Mouse (Mus musculus) midbrain, embryonic 11.5 days (tissue): Measurements from ENCODE around the gene Arhgap15. TPM values are rescaled to one million over a fixed set of nuclear protein-coding genes. Genes with fewer than 3 reads are reported as not detected.

Experiments used
- ATAC-seq: fragments of 200-750 bp; cut with Nextera tagmentation; 2 replicates; pipeline ENCODE4 v1.8.0; 2017; ENCODE audit warnings: moderate TSS enrichment, moderate library complexity; ENCODE audit not compliant: low FRiP score
- DNase-seq: peaks from one replicate; pipeline ENCODE4 v3.0.0; 2015; ENCODE audit warnings: low spot score; ENCODE audit errors: missing footprints
- H3K27ac ChIP-seq: fragments of 300-500 bp; sonication (generic); 2 replicates; pipeline ENCODE4 v1.5.1; 2014; ENCODE audit warnings: low read depth, low read length
- H3K27me3 ChIP-seq: fragments of 300-500 bp; sonication (generic); 2 replicates; pipeline ENCODE4 v1.6.1; 2014; ENCODE audit warnings: mild to moderate bottlenecking, low read length, moderate library complexity, mixed read lengths; ENCODE audit not compliant: control insufficient read depth, insufficient read depth
- H3K36me3 ChIP-seq: fragments of 300-500 bp; sonication (generic); 2 replicates; pipeline ENCODE4 v1.6.1; 2014; ENCODE audit warnings: mild to moderate bottlenecking, low read length, moderate library complexity, mixed read lengths; ENCODE audit not compliant: control insufficient read depth, insufficient read depth
- H3K4me1 ChIP-seq: fragments of 300-500 bp; sonication (generic); 2 replicates; pipeline ENCODE4 v1.6.1; 2014; ENCODE audit warnings: low read length; ENCODE audit not compliant: control insufficient read depth, insufficient read depth
- H3K4me2 ChIP-seq: fragments of 300-500 bp; sonication (generic); 2 replicates; pipeline ENCODE4 v1.6.1; 2014; ENCODE audit warnings: mild to moderate bottlenecking, moderate library complexity
- H3K4me3 ChIP-seq: fragments of 300-500 bp; sonication (generic); 2 replicates; pipeline ENCODE4 v1.5.1; 2014; ENCODE audit warnings: low read depth, low read length
- H3K9ac ChIP-seq: fragments of 300-500 bp; sonication (generic); 2 replicates; pipeline ENCODE4 v1.6.1; 2014; ENCODE audit warnings: low read length
- H3K9me3 ChIP-seq: fragments of 300-500 bp; sonication (generic); 2 replicates; pipeline ENCODE4 v1.6.1; 2016; ENCODE audit warnings: low read length; ENCODE audit not compliant: control insufficient read depth
- WGBS: fragments of 180-500 bp; shearing (Covaris S2); extraction: QIAGEN DNeasy Blood & Tissue Kit; methylation state at CpG from one replicate; pipeline ENCODE4 v1.1.7; 2014; 5-methylcytosine and 5-hydroxymethylcytosine counted together
- polyA plus RNA-seq: library from polyadenylated mRNA; unstranded; fragments of >200 nt; fragmentation: Nextera tagmentation; extraction: Ambion mirVana; gene quantifications from 2 replicates; pipeline ENCODE4 v1.2.1, GENCODE M21; 2014

The Arhgap15 gene
- polyA plus RNA-seq, 1 experiment from 2014 or later: 0.52 TPM

DNA sequence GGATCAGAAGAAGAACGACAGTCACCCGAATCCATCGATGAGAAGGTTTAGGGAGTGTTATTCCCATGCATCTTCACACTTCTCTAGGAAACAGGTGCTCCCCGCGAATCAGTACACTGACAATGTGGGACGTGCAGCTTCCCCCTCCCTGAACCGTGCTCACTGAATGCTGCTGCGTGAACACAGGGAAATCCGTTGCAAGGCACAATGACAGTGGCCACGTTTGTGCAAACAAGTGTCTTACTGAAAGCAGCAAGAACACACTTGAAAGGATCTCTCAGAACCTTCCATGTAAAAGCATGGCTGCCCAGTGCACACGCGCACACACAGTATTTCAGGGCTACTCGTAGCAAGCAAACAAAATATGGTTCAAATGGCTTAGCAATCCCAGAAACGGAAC is 237.4 kb downstream of the Arhgap15 start:
- 86% methylated on average over 14 of the region's 14 CpGs for WGBS
- Histone ChIP-seq H3K4me1 (no peaks in the 10 kb centered on the region), H3K9me3 (no peaks in the 10 kb centered on the region), H3K9ac (no peak overlapping the region), H3K36me3 (no peaks in the 10 kb centered on the region), H3K27ac (no peak overlapping the region), H3K4me3 (no peak overlapping the region), H3K27me3 (no peaks in the 10 kb centered on the region), H3K4me2 (no peak overlapping the region)
- ATAC-seq: no peak
- DNase-seq: no peak

DNA sequence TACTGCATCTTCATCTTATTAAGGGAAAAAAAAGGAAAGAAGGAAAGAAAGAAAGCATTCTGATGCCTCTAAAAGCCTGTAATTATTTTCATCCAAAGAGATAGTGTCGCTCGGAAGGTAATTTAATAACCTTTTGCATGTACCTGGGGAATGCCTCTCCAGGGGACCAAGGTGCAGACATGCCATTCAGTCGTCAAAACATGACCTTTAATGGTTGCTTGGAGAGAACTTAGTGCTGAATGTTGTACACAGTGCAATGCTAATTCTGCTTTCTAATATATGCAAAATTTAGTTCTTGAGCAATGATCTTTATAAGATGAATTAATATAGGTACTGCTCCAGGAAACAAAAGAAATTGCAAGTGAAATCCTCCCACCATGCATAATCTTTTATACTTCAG is 239.3 kb downstream of the Arhgap15 start:
- H3K4me3 ChIP-seq: no peak overlapping the region
- no peak overlapping the region for H3K27ac ChIP-seq
- no peaks in the 10 kb centered on the region for H3K9me3 ChIP-seq
- WGBS: 79% methylated on average over 3 of the region's 3 CpGs
- no peaks in the 10 kb centered on the region for H3K36me3 ChIP-seq
- H3K9ac ChIP-seq: no peak overlapping the region
- no peaks in the 10 kb centered on the region for H3K4me1 ChIP-seq
- ATAC-seq (no peak), DNase-seq (no peak)
- H3K27me3 ChIP-seq: no peaks in the 10 kb centered on the region
- no peak overlapping the region for H3K4me2 ChIP-seq

DNA sequence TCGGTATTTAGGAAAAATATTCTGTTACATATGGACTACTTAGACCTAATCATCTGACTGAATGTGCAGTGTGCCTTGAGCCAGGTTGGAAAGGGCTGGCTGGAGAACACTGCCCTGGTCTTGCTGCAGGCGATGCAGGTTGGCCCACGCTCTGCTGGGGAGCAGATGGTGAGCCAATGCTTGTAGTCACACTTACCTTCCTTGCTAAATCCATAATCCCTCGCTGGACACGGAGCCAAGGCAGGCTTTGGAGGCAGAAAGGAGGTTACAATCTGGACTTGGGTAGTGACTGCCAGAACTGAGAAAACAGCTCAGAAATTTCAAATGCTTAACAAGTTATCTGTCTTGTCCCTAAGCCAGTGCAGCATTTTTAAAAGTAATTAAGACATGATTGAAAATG is 241.2 kb downstream of the Arhgap15 start:
- 58% methylated on average over 5 of the region's 5 CpGs for WGBS
- no peak overlapping the region for H3K9ac ChIP-seq
- ATAC-seq (peak; percentile 22; the same call in 1 of the 2 replicates), DNase-seq (no peak)
- no peaks in the 10 kb centered on the region for H3K9me3 ChIP-seq
- no peaks in the 10 kb centered on the region for H3K36me3 ChIP-seq
- no peaks in the 10 kb centered on the region for H3K4me1 ChIP-seq
- no peak overlapping the region for H3K4me2 ChIP-seq
- no peaks in the 10 kb centered on the region for H3K27me3 ChIP-seq
- no peak overlapping the region for H3K4me3 ChIP-seq
- H3K27ac ChIP-seq: no peak overlapping the region

- Histone ChIP-seq H3K4me2 (no peak overlapping the region), H3K36me3 (no peaks in the 10 kb centered on the region), H3K4me1 (no peaks in the 10 kb centered on the region), H3K9me3 (no peaks in the 10 kb centered on the region), H3K4me3 (no peak overlapping the region), H3K9ac (no peak overlapping the region), H3K27me3 (no peaks in the 10 kb centered on the region), H3K27ac (no peak overlapping the region)
- 88% methylated on average over 7 of the region's 7 CpGs for WGBS
- ATAC-seq: no peak
- no peak for DNase-seq
These were observed 243.9 kb downstream of the Arhgap15 start for GRCm38 (mm10) chr2:43992510-43992909.

DNA sequence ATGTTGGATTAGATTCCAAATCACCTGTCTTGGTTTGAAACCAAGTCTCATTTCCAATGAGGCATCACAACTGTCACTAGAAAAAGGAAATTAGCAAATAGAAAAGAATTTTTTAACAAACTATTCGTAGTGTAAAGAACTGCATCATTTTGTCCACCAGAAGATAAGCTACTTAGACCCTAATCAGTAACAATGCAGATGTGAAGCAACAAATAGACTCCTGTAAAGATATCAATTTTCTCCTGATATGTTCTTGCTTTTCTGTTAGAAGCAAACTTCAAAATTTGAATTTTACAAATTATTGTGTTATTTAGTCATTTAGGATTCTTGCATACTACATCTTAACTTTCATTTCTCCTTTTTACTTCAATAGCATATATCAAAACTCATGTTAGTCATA is 253.8 kb downstream of the Arhgap15 start:
- Histone ChIP-seq H3K36me3 (no peaks in the 10 kb centered on the region), H3K27ac (no peak overlapping the region), H3K4me1 (no peaks in the 10 kb centered on the region), H3K9ac (no peak overlapping the region), H3K4me2 (no peak overlapping the region), H3K4me3 (no peak overlapping the region), H3K27me3 (no peaks in the 10 kb centered on the region), H3K9me3 (no peaks in the 10 kb centered on the region)
- ATAC-seq (no peak), DNase-seq (peak; percentile 14)
- WGBS: 89% methylated on average over 1 of the region's 1 CpGs

- Histone ChIP-seq H3K9me3 (no peaks in the 10 kb centered on the region), H3K4me2 (no peak overlapping the region), H3K4me1 (no peaks in the 10 kb centered on the region), H3K9ac (no peak overlapping the region), H3K27me3 (no peaks in the 10 kb centered on the region), H3K4me3 (no peak overlapping the region), H3K27ac (no peak overlapping the region), H3K36me3 (no peaks in the 10 kb centered on the region)
- ATAC-seq (no peak), DNase-seq (peak; percentile 61)
- 75% methylated on average over 1 of the region's 1 CpGs for WGBS
These were observed 261.6 kb downstream of the Arhgap15 start for GRCm38 (mm10) chr2:44010249-44010648.

DNA sequence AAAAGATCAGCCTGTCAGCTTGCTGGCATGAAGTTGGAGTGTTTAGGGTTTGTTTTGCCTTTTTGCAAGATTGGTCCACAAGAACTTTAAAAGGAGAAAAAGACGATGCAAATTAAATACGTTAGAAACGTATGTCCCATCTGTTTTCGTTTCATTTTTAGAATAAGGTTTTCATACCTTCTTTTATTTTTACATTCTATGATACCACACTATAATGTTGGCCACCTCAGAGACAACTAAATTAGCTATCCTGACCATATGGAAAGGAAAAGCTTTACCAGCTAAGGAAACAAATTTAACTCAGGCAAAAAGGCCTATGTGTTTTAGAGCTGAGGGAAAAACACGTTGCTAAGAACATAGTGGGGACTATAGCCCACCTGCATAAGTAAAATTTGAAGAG is 264.8 kb downstream of the Arhgap15 start:
- ATAC-seq (no peak), DNase-seq (peak; percentile 1)
- Histone ChIP-seq H3K36me3 (no peaks in the 10 kb centered on the region), H3K27me3 (no peaks in the 10 kb centered on the region), H3K4me1 (no peaks in the 10 kb centered on the region), H3K27ac (no peak overlapping the region), H3K4me3 (no peak overlapping the region), H3K9me3 (no peaks in the 10 kb centered on the region), H3K9ac (no peak overlapping the region), H3K4me2 (no peak overlapping the region)
- WGBS: 88% methylated on average over 5 of the region's 5 CpGs

GRCm38 (mm10) chr2:44016720-44017119 is 268.1 kb downstream of the Arhgap15 start:
- Histone ChIP-seq H3K9me3 (no peaks in the 10 kb centered on the region), H3K4me3 (no peak overlapping the region), H3K4me2 (no peak overlapping the region), H3K36me3 (no peaks in the 10 kb centered on the region), H3K27ac (no peak overlapping the region), H3K4me1 (no peaks in the 10 kb centered on the region), H3K27me3 (no peaks in the 10 kb centered on the region), H3K9ac (no peak overlapping the region)
- no peak for ATAC-seq
- DNase-seq: no peak
- 86% methylated on average over 3 of the region's 3 CpGs for WGBS

- H3K4me2 ChIP-seq: no peak overlapping the region
- 82% methylated on average over 14 of the region's 14 CpGs for WGBS
- ATAC-seq (peak; percentile 82), DNase-seq (no peak)
- no peaks in the 10 kb centered on the region for H3K4me1 ChIP-seq
- no peaks in the 10 kb centered on the region for H3K27me3 ChIP-seq
- H3K9ac ChIP-seq: no peak overlapping the region; the same call in 1 of the 2 replicates
- H3K27ac ChIP-seq: no peak overlapping the region
- no peaks in the 10 kb centered on the region for H3K9me3 ChIP-seq
- H3K36me3 ChIP-seq: no peaks in the 10 kb centered on the region
- H3K4me3 ChIP-seq: no peak overlapping the region
These were observed 268.9 kb downstream of the Arhgap15 start for GRCm38 (mm10) chr2:44017405-44018026.
